Mouse (Mus musculus) heart, embryonic 12.5 days (tissue): Measurements from ENCODE around the gene Fras1. TPM values are rescaled to one million over a fixed set of nuclear protein-coding genes. Genes with fewer than 3 reads are reported as not detected.

ENCODE experiments used
- ATAC-seq: fragments of 200-750 bp; cut with Nextera tagmentation; 2 replicates; pipeline ENCODE4 v1.8.0; 2017; ENCODE audit warnings: moderate TSS enrichment, moderate library complexity; ENCODE audit not compliant: insufficient number of reproducible peaks, low FRiP score
- H3K27ac ChIP-seq: fragments of 300-500 bp; sonication (generic); 2 replicates; pipeline ENCODE4 v1.5.1; 2016; ENCODE audit warnings: mild to moderate bottlenecking, moderate library complexity; ENCODE audit not compliant: poor library complexity, severe bottlenecking
- H3K27me3 ChIP-seq: fragments of 300-500 bp; sonication (generic); replicated peaks from 2 replicates; pipeline ENCODE4 v1.6.1; 2016; ENCODE audit warnings: mild to moderate bottlenecking, moderate library complexity
- H3K36me3 ChIP-seq: fragments of 300-500 bp; sonication (generic); 2 replicates; pipeline ENCODE4 v1.6.1; 2016; ENCODE audit warnings: mild to moderate bottlenecking, moderate library complexity
- H3K4me1 ChIP-seq: fragments of 300-500 bp; sonication (generic); replicated peaks from 2 replicates; pipeline ENCODE4 v1.6.1; 2016; ENCODE audit warnings: mild to moderate bottlenecking
- H3K4me2 ChIP-seq: fragments of 300-500 bp; sonication (generic); 2 replicates; pipeline ENCODE4 v1.6.1; 2016; ENCODE audit warnings: mild to moderate bottlenecking, moderate library complexity
- H3K4me3 ChIP-seq: fragments of 300-500 bp; sonication (generic); 2 replicates; pipeline ENCODE4 v1.5.1; 2016; ENCODE audit warnings: mild to moderate bottlenecking
- H3K9ac ChIP-seq: fragments of 300-500 bp; sonication (generic); 2 replicates; pipeline ENCODE4 v1.6.1; 2016; ENCODE audit warnings: mild to moderate bottlenecking, moderate library complexity
- H3K9me3 ChIP-seq: fragments of 300-500 bp; sonication (generic); replicated peaks from 2 replicates; pipeline ENCODE4 v1.6.1; 2016; ENCODE audit warnings: mild to moderate bottlenecking, moderate library complexity
- WGBS: fragments of 180-500 bp; shearing (Covaris S2); methylation state at CpG from one replicate; pipeline ENCODE4 v1.1.7; 2016; 5-methylcytosine and 5-hydroxymethylcytosine counted together
- polyA plus RNA-seq: library from polyadenylated mRNA; unstranded; fragments of >200 nt; fragmentation: Nextera tagmentation; extraction: Ambion mirVana; gene quantifications from 2 replicates; pipeline ENCODE4 v1.2.1, GENCODE M21; 2016

The Fras1 gene
- polyA plus RNA-seq, 1 experiment from 2014 or later = 22.8 TPM

GRCm38 (mm10) chr5:96405139-96405842, 31.5 kb downstream of the Fras1 start:
- ATAC-seq = no peak
- no peaks in the 10 kb centered on the region for H3K27me3 ChIP-seq
- peaks cover 10% of the 10 kb centered on the region; the same call in 1 of the 2 replicates for H3K4me1 ChIP-seq
- WGBS = 69% methylated on average over 8 of the region's 8 CpGs
- H3K27ac ChIP-seq = no peak overlapping the region
- no peaks in the 10 kb centered on the region for H3K36me3 ChIP-seq
- H3K4me2 ChIP-seq = no peak overlapping the region
- no peak overlapping the region for H3K4me3 ChIP-seq
- H3K9ac ChIP-seq = no peak overlapping the region
- H3K9me3 ChIP-seq = no peaks in the 10 kb centered on the region

GRCm38 (mm10) chr5:96408291-96408690, 34.5 kb downstream of the Fras1 start:
- no peak for ATAC-seq

GRCm38 (mm10) chr5:96412754-96413394, 39.1 kb downstream of the Fras1 start:
- no peak for ATAC-seq
- Histone ChIP-seq H3K9ac (no peak overlapping the region), H3K4me1 (peaks cover 6% of the 10 kb centered on the region; the same call in 1 of the 2 replicates), H3K9me3 (no peaks in the 10 kb centered on the region), H3K27ac (no peak overlapping the region), H3K27me3 (no peaks in the 10 kb centered on the region), H3K36me3 (no peaks in the 10 kb centered on the region), H3K4me3 (no peak overlapping the region), H3K4me2 (no peak overlapping the region)
- WGBS = 74% methylated on average over 11 of the region's 11 CpGs

More at GRCm38 (mm10) chr5:96408291-96408690, 34.5 kb downstream of the Fras1 start:
- Histone ChIP-seq H3K9me3 (no peaks in the 10 kb centered on the region), H3K4me3 (no peak overlapping the region), H3K36me3 (no peaks in the 10 kb centered on the region), H3K9ac (no peak overlapping the region), H3K4me2 (no peak overlapping the region), H3K4me1 (peaks cover 8% of the 10 kb centered on the region; the same call in 1 of the 2 replicates), H3K27ac (no peak overlapping the region), H3K27me3 (no peaks in the 10 kb centered on the region)
- 54% methylated on average over 2 of the region's 2 CpGs for WGBS

- no peak overlapping the region for H3K27ac ChIP-seq
- ATAC-seq = no peak
- H3K9me3 ChIP-seq = no peaks in the 10 kb centered on the region
- no peak overlapping the region for H3K4me3 ChIP-seq
- H3K9ac ChIP-seq = no peak overlapping the region
- no peak overlapping the region for H3K4me2 ChIP-seq
- no peaks in the 10 kb centered on the region for H3K36me3 ChIP-seq
- H3K27me3 ChIP-seq = no peaks in the 10 kb centered on the region
- peaks cover 12% of the 10 kb centered on the region; the same call in 1 of the 2 replicates for H3K4me1 ChIP-seq
- WGBS = 83% methylated on average over 4 of the region's 4 CpGs
These were observed 43.4 kb downstream of the Fras1 start for GRCm38 (mm10) chr5:96417121-96417520.

GRCm38 (mm10) chr5:96421550-96421949, 47.8 kb downstream of the Fras1 start:
- Histone ChIP-seq H3K4me3 (no peak overlapping the region), H3K27ac (no peak overlapping the region), H3K27me3 (no peaks in the 10 kb centered on the region), H3K36me3 (no peaks in the 10 kb centered on the region), H3K9ac (no peak overlapping the region), H3K4me1 (peaks cover 8% of the 10 kb centered on the region; the same call in 1 of the 2 replicates), H3K4me2 (no peak overlapping the region), H3K9me3 (no peaks in the 10 kb centered on the region)
- 75% methylated on average over 3 of the region's 3 CpGs for WGBS
- ATAC-seq = no peak

GRCm38 (mm10) chr5:96422716-96423115, 49.0 kb downstream of the Fras1 start:
- no peak for ATAC-seq
- WGBS = 83% methylated on average over 5 of the region's 5 CpGs
- H3K4me2 ChIP-seq = no peak overlapping the region

GRCm38 (mm10) chr5:96425391-96425790, 51.6 kb downstream of the Fras1 start:
- no peaks in the 10 kb centered on the region for H3K36me3 ChIP-seq
- H3K4me1 ChIP-seq = peaks cover 19% of the 10 kb centered on the region
- H3K9me3 ChIP-seq = no peaks in the 10 kb centered on the region
- H3K27ac ChIP-seq = no peak overlapping the region
- 94% methylated on average over 8 of the region's 8 CpGs for WGBS
- ATAC-seq = no peak
- no peaks in the 10 kb centered on the region for H3K27me3 ChIP-seq
- no peak overlapping the region for H3K4me3 ChIP-seq
- no peak overlapping the region for H3K4me2 ChIP-seq
- no peak overlapping the region for H3K9ac ChIP-seq

More at GRCm38 (mm10) chr5:96422716-96423115, 49.0 kb downstream of the Fras1 start:
- Histone ChIP-seq H3K9ac (no peak overlapping the region), H3K36me3 (no peaks in the 10 kb centered on the region), H3K27ac (no peak overlapping the region), H3K4me3 (no peak overlapping the region), H3K27me3 (no peaks in the 10 kb centered on the region), H3K4me1 (peaks cover 6% of the 10 kb centered on the region; the same call in 1 of the 2 replicates), H3K9me3 (no peaks in the 10 kb centered on the region)

GRCm38 (mm10) chr5:96429532-96430141, 55.9 kb downstream of the Fras1 start:
- Histone ChIP-seq H3K4me2 (no peak overlapping the region), H3K9ac (no peak overlapping the region), H3K9me3 (no peaks in the 10 kb centered on the region), H3K27me3 (no peaks in the 10 kb centered on the region), H3K4me3 (no peak overlapping the region), H3K4me1 (peaks cover 16% of the 10 kb centered on the region), H3K36me3 (no peaks in the 10 kb centered on the region), H3K27ac (no peak overlapping the region)
- WGBS = 63% methylated on average over 13 of the region's 13 CpGs
- ATAC-seq = no peak

GRCm38 (mm10) chr5:96437870-96438269, 64.1 kb downstream of the Fras1 start:
- H3K27ac ChIP-seq = no peak overlapping the region
- no peak overlapping the region for H3K4me2 ChIP-seq
- H3K4me1 ChIP-seq = peaks cover 4% of the 10 kb centered on the region; the same call in 1 of the 2 replicates
- H3K9ac ChIP-seq = no peak overlapping the region
- no peaks in the 10 kb centered on the region for H3K36me3 ChIP-seq
- no peak overlapping the region for H3K4me3 ChIP-seq
- 93% methylated on average over 4 of the region's 4 CpGs for WGBS
- H3K27me3 ChIP-seq = no peaks in the 10 kb centered on the region
- ATAC-seq = no peak
- H3K9me3 ChIP-seq = no peaks in the 10 kb centered on the region

GRCm38 (mm10) chr5:96439811-96440210, 66.1 kb downstream of the Fras1 start:
- Histone ChIP-seq H3K27me3 (no peaks in the 10 kb centered on the region), H3K27ac (no peak overlapping the region), H3K9ac (no peak overlapping the region), H3K4me1 (peaks cover 4% of the 10 kb centered on the region; the same call in 1 of the 2 replicates), H3K4me3 (no peak overlapping the region), H3K36me3 (no peaks in the 10 kb centered on the region), H3K9me3 (no peaks in the 10 kb centered on the region), H3K4me2 (no peak overlapping the region)
- ATAC-seq = no peak
- WGBS = 86% methylated on average over 4 of the region's 4 CpGs

- Histone ChIP-seq H3K4me2 (no peak overlapping the region), H3K4me3 (no peak overlapping the region), H3K9me3 (no peaks in the 10 kb centered on the region), H3K9ac (no peak overlapping the region), H3K4me1 (0 out of 2 replicates have a peak, but pooled peaks cover 4% of the 10 kb centered on the region), H3K36me3 (no peaks in the 10 kb centered on the region), H3K27ac (no peak overlapping the region), H3K27me3 (no peaks in the 10 kb centered on the region)
- 85% methylated on average over 7 of the region's 7 CpGs for WGBS
- no peak for ATAC-seq
These were observed 73.7 kb downstream of the Fras1 start for GRCm38 (mm10) chr5:96447460-96447859.
